Comparison of ENCODE assay signal across 9 mouse cellular contexts in genomic region chr4:86124374-86124773, GRCm38 (mm10).
DNase-seq lines count a peak whose midpoint lies in the region; ATAC-seq and TF ChIP-seq lines count a peak whose summit lies in the region.
"Had no signal": no experiment of that assay in that cellular context is flagged by ENCODE, and none has a peak within 500 bp of the region (broad histone marks: within the 10 kb centered on the region; RNA-seq: fewer than 3 reads in every experiment).

No protein-coding gene starts in this region.

- WGBS in liver, postnatal 0 days (ENCODE audit: insufficient replicate concordance) = 58% methylated on average over 3 of the region's 3 CpGs
- 54% methylated on average over 3 of the region's 3 CpGs for WGBS in liver, embryonic 12.5 days (ENCODE audit: insufficient replicate concordance)

- no peak overlapping the region for H3K4me3 ChIP-seq in liver, postnatal 0 days (ENCODE audit: low read depth, low read length)
- H3K4me3 ChIP-seq in liver, embryonic 12.5 days = no peak overlapping the region

- intact Hi-C loops in heart, postnatal 25 days (cut with DNase I) = no loop called here

- TF ChIP-seq EP300 in liver, postnatal 0 days (IDR thresholded peaks at IDR 0.05; ENCODE audit: low read depth) = no peak

- H3K27me3 ChIP-seq in liver, postnatal 0 days (ENCODE audit: insufficient read depth, low read length) = no peaks in the 10 kb centered on the region
- no peaks in the 10 kb centered on the region for H3K27me3 ChIP-seq in liver, embryonic 12.5 days (replicated peaks)

- no peak overlapping the region for H3K4me2 ChIP-seq in liver, postnatal 0 days (ENCODE audit: low read depth, low read length)
- no peak overlapping the region for H3K4me2 ChIP-seq in liver, embryonic 12.5 days

- TF ChIP-seq CTCF in liver, postnatal 0 days (IDR thresholded peaks at IDR 0.05; ENCODE audit: low read depth) = no peak

- no peaks in the 10 kb centered on the region for H3K9me3 ChIP-seq in liver, postnatal 0 days (ENCODE audit: low read length)
- H3K9me3 ChIP-seq in liver, embryonic 12.5 days (replicated peaks) = no peaks in the 10 kb centered on the region

- H3K36me3 ChIP-seq in liver, postnatal 0 days (replicated peaks; ENCODE audit: insufficient read depth, low read length) = no peaks in the 10 kb centered on the region
- no peaks in the 10 kb centered on the region for H3K36me3 ChIP-seq in liver, embryonic 12.5 days

- H3K9ac ChIP-seq in liver, postnatal 0 days (replicated peaks) = no peak overlapping the region
- no peak overlapping the region for H3K9ac ChIP-seq in liver, embryonic 12.5 days

- peak; percentile 14 for DNase-seq in liver, postnatal 0 days
- DNase-seq in adrenal gland, postnatal 4 days (ENCODE audit: low spot score in 2 of 2) = peak; percentile 13 to 43
- DNase-seq in embryo, embryonic 9.5 days (ENCODE audit: extremely low spot score) = peak; percentile 14
- DNase-seq in layer of hippocampus, postnatal 14 days (ENCODE audit: low spot score in 2 of 2) = peak; percentile 53 to 70
- peak; percentile 6 for DNase-seq in right cerebral cortex, postnatal 25 days
- DNase-seq in gastrocnemius, postnatal 25 days = no peak
- no peak for DNase-seq in heart, postnatal 25 days (ENCODE audit: low spot score)

- no peaks in the 10 kb centered on the region for H3K4me1 ChIP-seq in liver, postnatal 0 days (ENCODE audit: insufficient read depth)
- H3K4me1 ChIP-seq in liver, embryonic 12.5 days = no peaks in the 10 kb centered on the region

- ATAC-seq in liver, postnatal 0 days = no peak
- ATAC-seq in liver, embryonic 12.5 days = no peak

- no peak overlapping the region for H3K27ac ChIP-seq in liver, postnatal 0 days (ENCODE audit: low read depth)
- no peak overlapping the region for H3K27ac ChIP-seq in liver, embryonic 12.5 days
- H3K27ac ChIP-seq: macrophage had no signal

Comparison
In these comparisons a context has a peak if more than half of its experiments do, and no peak if none do; other contexts are left out.
1. DNase-seq: peak in liver, postnatal 0 days (single experiment), adrenal gland, postnatal 4 days (2 of 2), embryo, embryonic 9.5 days (single experiment), layer of hippocampus, postnatal 14 days (2 of 2) and right cerebral cortex, postnatal 25 days (single experiment); none in gastrocnemius, postnatal 25 days (single experiment) and heart, postnatal 25 days (single experiment).